Mouse (Mus musculus) c-Kit-positive CD71-positive TER-119-negative erythroid progenitor cells, embryonic 14.5 days (primary cell): Measurements from ENCODE around the gene Atrip.

Source experiments
- DNase-seq: peaks from one replicate; pipeline ENCODE4 v3.0.0-alpha.2; 2013; ENCODE audit warnings: low read depth

The Atrip gene

DNA sequence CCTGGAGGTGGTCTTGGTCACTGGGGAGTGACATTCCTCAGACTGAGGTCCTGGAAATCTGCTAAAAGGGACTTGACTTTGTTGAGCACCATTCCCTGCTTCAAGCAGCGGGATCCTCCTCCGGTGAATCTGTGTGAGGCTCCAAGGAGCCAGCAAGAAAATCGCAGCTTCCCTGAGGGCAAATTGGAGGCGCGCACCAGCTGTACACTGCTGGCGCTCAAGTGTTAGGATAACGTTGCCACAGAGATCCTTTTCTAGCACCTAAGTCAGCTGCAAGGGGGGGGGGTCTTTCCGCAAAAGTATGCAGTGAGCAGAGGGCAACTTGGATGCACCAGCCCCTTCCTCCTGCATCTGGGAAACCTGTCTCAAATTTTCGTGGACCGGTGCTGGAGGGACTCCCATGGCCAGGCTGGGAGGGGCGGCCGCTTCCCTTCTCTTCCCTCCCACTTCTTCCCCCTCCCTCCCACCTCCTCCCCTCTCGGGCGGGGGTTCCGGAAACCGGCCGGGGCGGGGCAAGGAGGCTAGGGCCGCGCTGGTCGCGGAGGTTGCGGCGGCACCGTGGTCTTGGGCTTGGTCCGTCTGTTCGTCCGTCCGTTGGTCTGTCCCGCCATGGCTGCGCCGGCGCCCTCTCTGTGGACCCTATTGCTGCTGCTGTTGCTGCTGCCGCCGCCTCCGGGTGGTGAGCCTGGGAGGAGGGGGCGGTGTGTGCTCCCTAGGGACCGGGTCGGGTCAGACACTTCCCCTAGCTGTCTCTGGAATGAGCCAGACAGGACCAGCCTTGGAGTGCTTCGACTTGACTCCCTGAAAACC is 35.6 kb downstream of the Atrip start, which contains the start of gene Shisa5:
Gene Shisa5 (plus strand): TSS at position 480 of the 810 bp plus-strand sequence.
- no peak for DNase-seq

DNA sequence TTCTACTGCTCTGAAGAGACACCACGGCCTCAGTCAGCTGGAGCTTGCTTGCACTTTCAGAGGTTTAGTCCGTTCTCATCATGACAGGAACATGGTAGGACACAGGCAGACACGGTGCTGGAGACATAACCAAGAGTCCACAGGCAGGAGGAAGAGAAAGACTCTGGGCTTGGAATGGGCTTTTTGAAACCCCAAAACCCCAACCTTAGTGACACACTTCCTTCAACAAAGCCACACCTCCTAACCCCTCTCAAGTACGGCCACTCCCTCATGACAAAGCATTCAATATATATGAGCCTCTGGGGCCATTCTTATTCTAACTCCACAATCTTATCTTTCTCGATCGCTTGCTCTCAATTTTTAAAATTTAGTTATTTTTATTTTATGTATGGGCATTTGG is 41.5 kb downstream of the Atrip start:
- no peak for DNase-seq

DNA sequence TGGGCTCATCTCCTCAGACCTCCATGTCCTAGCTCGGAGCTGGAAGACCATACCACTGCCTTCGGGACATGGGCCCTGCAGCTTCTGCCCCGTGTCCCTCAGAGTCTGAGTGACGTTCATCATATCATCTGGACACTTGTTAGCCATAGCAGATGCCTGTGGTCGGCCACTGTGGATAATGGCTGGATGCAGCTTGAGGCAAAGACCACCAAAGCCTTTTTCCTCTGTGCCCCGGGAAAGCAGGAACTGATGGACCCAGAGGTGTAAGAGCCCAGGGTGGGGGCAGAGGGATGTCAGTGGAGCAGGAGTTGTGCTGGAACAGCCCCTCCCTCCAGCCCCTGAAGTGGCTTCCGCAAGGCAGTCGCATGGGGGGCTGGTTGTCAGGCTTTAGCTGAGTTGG is 42.2 kb downstream of the Atrip start:
- no peak for DNase-seq

DNA sequence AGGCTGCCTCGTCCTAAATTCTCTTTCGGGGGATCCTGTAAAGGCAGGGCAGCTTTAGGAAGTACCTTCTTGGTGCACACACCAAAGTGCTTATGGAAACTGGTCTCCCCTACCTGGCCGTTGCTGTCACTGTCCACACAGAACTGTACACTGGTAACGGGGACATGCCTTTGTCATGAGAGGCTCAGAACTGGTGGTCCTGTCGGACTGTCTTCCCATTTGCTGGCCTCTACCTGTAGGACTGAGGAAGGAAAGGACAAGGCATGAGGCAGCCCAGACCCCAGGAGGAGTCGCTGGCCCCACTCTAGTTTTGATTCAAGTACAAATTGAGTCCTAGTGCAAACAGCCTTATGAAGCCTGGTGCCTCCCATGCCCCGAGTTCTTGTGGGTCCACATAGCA is 42.9 kb downstream of the Atrip start:
- DNase-seq = no peak

DNA sequence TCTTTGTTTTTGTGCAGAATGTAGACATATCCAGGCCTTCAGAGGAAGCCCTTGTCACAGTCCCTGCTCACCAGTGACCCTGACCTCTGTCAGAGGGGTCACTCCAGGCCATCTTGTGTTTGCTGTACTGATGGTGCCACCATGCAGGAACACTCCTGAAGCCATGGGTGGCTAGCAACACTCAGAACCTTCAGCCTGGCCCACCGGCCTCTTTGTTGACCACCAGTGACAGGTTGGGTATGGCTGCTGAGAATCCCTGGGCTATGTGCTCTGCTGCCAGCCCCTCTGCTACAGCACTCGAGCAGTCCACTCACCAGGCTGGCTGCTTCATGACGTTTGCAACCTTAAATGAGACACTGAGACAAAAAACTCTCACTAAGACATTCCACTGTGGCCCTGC is 43.6 kb downstream of the Atrip start:
- no peak for DNase-seq

DNA sequence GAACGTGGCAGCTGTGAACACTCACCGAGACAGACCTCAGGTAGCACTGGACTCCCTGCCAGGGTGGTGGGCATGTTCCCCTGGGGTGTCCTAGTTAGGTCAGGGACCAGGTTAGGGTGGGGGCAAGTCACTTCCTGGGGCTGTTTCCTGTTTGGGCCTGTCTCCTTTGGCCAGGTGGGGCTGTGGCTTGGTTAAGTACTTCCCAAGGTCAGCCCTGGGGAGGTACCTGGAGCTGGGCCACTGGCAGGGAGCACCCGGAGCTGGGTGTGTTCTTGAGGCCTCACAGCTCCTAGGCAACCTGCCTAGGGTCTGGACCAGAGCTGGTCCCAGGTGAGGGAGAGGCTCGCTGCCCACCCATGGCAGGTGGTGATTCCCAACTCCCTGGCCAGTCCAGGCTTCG is 45.0 kb downstream of the Atrip start:
- no peak for DNase-seq

DNA sequence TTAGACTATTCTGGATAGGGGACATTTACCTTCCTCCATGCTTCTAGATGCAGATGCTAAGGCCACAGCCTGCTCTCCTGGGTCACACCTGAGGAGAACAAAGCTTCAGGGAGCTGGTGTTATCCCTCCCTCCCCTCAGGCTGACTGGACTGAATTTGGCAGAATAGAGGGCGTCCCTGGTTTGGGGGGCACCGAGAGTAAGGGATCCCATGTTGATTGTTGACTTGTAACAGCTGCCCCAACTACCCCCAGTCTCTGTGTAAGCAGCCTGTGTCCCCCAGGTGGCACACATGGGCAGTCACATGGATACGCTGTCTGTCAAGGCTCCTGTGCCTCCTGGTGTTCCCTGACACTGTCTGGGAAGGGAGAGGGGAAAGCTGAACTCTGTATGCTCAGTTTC is 45.5 kb downstream of the Atrip start:
- DNase-seq = no peak

DNA sequence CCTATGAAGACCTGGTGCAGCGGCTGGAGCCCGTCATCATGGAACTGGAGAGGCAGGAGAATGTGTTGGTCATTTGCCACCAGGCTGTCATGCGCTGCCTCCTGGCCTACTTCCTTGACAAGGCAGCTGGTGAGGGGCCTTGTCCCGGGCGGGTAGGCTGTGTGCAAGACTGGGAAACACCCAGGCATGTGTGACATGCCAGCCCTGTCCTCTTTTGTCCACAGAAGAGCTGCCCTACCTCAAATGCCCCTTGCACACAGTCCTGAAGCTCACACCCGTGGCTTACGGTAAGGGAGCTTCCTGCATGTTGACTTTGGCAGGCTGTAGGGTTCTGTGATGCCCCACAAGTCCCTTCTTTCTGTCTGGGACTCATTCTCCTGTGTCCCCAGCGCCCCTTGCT is 46.4 kb downstream of the Atrip start:
- no peak for DNase-seq

DNA sequence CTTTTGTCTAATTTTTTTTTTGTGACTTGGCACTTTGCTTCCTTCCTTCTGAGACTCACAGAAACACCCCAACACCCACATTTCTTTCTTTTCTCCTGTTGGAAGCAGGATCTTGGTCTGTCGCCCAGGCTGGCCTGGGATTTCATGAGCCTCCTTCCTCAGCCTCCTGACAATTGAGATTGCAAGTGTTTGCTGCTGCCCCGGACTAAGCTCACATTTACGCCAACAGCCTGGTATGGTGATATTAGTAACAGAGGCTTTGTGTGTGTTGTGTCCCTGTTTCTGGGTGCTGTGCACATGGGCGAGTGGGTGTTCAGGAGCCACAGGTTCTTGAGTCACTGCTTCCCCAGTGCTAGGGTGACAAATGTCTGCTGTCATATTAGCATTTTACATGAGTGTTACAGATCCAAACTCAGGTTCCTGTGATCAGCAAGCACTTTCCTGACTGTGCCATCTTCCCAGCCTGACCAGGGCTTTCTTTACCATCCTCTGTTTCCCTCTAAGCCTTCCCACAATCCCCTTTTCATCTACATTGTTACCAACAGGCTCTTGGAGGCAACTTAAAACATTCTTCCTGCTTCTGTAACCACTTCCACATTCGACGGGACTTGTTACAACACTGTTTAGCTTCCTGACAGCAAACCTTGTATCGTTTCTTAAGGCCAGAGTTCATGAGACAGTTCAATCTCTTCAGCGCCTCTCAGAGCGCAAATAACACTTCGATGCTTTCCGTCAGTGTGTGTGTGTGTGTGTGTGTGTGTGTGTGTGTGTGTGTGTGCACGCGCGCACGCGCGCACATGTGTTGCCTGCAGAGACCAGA is 50.8 kb downstream of the Atrip start:
- no peak for DNase-seq

DNA sequence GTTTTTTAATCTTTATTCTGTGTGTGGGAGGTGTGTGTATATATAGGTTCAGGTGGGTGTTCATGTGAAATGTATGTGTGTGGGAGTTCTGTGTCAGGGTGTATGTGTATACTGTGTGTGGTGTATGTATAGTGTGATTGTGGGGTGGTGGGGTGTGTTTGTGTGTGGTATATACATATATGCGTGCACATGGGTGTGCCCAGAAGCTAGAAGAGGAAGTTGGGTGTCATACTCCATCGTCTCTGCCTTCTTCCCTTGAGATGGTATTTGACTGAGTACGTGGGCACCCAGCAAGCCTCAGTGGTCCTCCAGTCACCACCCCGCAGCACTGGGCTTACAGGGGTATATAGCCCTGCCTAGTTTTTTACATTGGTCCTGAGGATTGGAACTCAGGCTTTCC is 52.5 kb downstream of the Atrip start:
- DNase-seq = no peak

DNA sequence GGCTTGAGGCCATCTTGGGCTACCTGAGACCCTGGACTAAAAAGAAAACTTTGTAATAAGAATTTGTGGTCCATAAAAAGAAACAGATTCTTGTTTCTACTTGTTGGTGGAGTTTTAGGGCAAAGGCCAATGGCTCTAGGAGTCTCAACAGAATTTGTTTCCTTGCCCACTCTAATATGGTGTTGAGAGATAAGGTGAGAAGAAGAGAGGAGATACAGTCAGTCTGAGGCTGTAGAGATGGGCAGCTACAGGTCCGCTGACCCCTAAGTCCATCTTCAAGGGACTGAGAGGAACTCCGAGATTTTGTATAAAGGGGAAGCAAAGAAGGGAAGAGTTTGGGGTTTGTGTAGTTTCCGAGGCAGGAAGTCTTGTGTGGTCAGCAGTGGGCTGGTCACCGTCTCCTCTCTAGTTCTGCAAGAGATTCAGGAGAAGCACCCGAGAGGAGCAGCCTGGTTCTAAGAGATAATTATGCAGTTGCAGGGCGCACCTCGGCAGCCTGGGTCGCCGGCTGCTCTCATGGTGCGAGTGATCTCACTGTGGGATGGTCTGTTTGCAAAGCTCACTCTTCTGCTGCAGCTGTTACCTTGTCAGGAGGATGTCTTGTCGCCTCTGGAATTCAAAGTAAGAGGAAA is 56.8 kb downstream of the Atrip start:
- peak; percentile 39 for DNase-seq

DNA sequence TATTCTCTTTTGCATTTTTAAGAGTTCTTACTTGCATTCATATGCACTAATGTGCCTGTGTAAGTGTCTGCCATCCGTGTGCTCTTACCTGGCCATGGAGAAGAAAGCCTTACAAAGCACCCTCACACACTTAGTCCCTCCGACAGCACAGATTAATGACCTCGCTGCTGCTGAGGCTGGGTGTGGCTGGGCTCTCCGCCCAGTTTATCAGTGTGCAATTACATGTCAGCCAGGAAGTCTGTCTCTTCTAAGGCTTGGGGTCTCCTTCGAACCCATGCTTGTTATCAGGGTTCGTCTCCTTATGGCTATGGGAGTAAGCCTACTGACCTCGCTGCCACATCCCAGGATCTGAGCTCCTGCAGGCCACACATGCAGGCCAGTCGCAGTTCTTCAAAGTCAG is 58.5 kb downstream of the Atrip start:
- no peak for DNase-seq

DNA sequence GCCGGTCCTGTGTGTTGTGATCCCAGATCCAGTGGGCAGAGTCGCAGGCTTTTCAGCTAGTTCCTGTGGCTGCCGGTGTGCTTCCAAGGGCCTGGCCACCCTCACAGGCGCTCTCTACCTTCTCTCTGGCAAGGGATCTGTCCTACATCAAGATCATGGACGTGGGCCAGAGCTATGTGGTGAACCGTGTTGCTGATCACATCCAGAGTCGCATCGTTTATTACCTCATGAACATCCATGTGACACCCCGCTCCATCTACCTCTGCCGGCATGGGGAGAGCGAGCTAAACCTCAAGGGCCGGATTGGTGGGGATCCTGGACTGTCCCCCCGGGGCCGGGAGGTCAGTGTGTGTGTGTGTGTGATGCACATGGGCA is 63.6 kb downstream of the Atrip start:
- DNase-seq = no peak

DNA sequence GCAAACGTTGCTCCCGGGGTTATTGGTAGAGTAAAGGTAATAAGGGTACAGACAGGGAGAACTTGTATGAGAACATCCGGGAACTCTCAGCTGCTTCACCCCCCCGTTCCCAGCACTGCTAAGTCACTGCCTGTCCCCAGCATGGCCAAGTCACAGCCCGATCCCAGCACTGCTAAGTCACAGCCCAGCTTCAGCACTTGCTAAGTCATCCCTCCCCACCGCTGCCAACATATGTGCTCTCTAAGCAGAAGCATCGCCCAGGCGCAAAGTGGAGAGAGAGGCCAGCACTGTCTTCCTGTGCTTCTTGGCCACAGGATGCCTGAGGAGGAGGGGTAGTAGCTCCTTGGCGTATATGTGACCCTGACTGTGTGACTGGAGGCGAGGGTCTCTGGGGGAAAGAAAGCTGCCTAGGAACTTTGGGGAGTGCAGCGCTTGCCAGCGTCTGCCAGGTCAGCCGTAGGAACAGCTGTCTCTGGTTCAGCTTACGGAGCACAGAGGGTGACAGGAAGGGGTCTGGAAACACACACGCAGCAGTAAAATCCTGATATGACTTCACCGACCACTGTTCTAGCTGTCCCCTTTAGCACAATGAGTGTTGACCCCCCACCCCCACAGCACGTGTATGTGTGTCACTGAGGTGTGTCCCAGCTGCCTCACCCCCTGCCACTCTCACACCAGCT is 64.1 kb downstream of the Atrip start:
- no peak for DNase-seq

DNA sequence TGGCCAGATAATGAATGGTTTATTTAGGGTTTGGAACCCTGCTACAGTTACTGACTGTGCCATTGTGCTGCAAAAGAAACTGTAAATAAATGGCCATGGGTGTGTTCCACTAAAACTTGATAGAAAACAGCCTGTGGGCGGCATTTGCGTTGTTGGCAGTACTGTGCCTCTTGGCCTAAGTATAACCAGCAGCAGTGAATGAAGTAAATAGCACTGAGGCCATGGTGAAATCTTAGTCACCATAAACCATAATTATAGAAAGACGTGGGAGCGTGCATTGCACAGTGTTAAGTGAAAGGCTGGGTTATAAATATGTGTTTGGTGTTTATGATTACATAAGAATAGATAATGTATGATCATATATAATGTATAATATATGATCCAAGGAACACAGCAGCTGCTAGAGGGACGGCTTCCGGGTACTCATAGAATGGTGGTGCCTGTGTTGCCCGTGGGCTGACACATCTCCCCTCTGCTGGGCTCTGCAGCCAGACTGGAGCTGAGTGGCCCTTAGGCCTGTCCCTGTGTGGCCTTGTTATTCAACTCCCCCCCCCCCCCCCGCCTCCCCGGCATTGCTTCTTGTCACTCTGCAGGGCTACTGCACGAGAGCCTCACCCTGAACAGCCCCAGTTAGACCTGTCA is 64.8 kb downstream of the Atrip start:
- DNase-seq = no peak

DNA sequence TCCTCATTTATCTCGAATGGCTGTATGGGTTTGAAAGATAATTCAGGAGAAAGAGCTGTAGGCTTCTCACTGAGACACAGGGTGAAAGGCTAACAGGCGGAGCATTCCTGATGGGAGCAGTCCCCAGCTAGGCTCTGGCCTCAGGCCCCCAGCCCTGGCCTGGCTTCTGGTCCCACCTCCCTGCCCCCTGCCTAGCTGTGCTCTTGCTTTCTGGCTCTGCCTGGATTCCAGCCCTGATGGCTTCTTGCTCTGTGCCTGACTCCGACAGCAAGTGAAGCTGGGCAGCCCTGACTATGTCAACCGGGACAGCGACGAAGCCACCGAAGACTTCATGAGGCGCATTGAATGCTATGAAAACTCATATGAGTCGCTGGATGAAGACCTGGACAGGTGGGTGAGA is 65.8 kb downstream of the Atrip start:
- no peak for DNase-seq
